Mouse (Mus musculus) ES-E14 (cell line): ENCODE results near the gene 1700102P08Rik.

Experiments
- CHD2 ChIP-seq: IDR thresholded peaks from 2 replicates; pipeline ENCODE4 v1.6.1; 2014; ENCODE audit warnings: mild to moderate bottlenecking, low read depth, low read length, inconsistent platforms
- HCFC1 ChIP-seq: IDR thresholded peaks from 2 replicates; pipeline ENCODE4 v1.6.1; 2012; ENCODE audit warnings: low read length, inconsistent platforms, borderline replicate concordance; ENCODE audit not compliant: insufficient read depth
- MAFK ChIP-seq: IDR thresholded peaks from 2 replicates; pipeline ENCODE4 v1.6.1; 2014; ENCODE audit warnings: mild to moderate bottlenecking, low read depth, low read length, inconsistent platforms; ENCODE audit not compliant: insufficient read depth
- ZC3H11A ChIP-seq: IDR thresholded peaks from 2 replicates; pipeline ENCODE4 v1.6.1; 2012; ENCODE audit warnings: low read depth, mild to moderate bottlenecking, inconsistent platforms, low read length, borderline replicate concordance
- ZNF384 ChIP-seq: IDR thresholded peaks from 2 replicates; pipeline ENCODE4 v1.6.1; 2012; ENCODE audit warnings: low read depth, low read length, inconsistent platforms

DNA sequence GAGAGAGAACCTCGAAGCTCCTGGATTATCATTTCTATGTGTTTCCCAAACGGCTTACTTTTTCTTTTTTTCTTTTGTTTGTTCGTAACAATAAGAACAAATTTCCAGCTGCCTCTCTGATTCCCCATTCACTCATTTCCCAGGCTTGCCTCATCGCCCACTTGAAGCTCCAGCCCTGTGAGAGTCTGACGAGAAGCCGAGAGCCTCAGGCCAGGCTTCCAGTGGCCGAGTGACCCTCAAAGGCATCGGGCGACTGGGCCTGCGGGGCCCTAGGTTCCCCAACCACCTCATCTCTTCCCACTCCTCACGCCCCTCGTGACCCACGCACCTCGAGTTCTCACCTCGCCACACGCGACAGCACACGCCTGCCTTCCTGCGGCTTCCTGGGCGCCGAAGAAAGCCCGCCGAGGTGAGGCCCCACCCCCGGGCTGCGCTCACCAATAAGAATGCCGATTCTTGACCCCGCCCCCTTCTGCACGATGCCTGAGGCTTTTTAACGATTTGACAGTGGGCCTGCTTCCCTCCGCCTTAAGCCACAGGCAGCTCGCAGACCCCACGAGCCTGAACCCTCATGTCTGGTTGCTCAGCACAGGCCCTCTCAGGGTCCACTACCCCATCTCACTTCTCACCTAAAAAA, 38.9 kb downstream of the 1700102P08Rik start:
- TF ChIP-seq ZC3H11A (no peak), MAFK (no peak), CHD2 (no peak), ZNF384 (no peak), HCFC1 (no peak)
